Mouse (Mus musculus): ENCODE data around the gene Zfyve1.
"Not testable (repeated sequence)": the region's sequence is repeated elsewhere in the genome, so short reads cannot be mapped to it uniquely, and the experiment has no call there.

GRCm38 (mm10) chr12:83620694-83621093 is 23.7 kb upstream of the Zfyve1 start:
- TF ChIP-seq POLR2A (IDR thresholded peaks at IDR 0.05; ENCODE audit: borderline replicate concordance, extremely low read depth, low read depth, low read length); CTCF (IDR thresholded peaks at IDR 0.05; ENCODE audit: insufficient read depth, low read length): not testable (repeated sequence)

Data from lung, adult 2 months (tissue).